Mouse (Mus musculus) frontal cortex, postnatal 25 days (tissue): ENCODE results near the gene Ccdc160.

ENCODE experiments used
- DNase-seq, 2 experiments: peaks; one replicate each; pipeline ENCODE4 v3.0.0; 2022; ENCODE audit warnings: low spot score in 2 of 2

The Ccdc160 gene

GRCm38 (mm10) chrX:52790980-52791593 is at the start of gene Ccdc160:
Gene Ccdc160 (plus strand): TSS chrX:52791200.
- peak; percentile 18 to 31 for DNase-seq

GRCm38 (mm10) chrX:52743781-52744180 is 47.2 kb upstream of the Ccdc160 start:
- DNase-seq: no peak

GRCm38 (mm10) chrX:52744201-52745051 is 46.6 kb upstream of the Ccdc160 start:
- DNase-seq: no peak

- no peak for DNase-seq
Observed at GRCm38 (mm10) chrX:52745462-52745861, 45.5 kb upstream of the Ccdc160 start.

- DNase-seq: no peak
Observed at GRCm38 (mm10) chrX:52745917-52746316, 45.1 kb upstream of the Ccdc160 start.

GRCm38 (mm10) chrX:52746849-52747248 is 44.2 kb upstream of the Ccdc160 start:
- DNase-seq: no peak

GRCm38 (mm10) chrX:52753491-52754085 is 37.4 kb upstream of the Ccdc160 start:
- no peak for DNase-seq

- no peak for DNase-seq
Observed at GRCm38 (mm10) chrX:52757164-52757563, 33.8 kb upstream of the Ccdc160 start.

- DNase-seq: no peak
Observed at GRCm38 (mm10) chrX:52759232-52759631, 31.8 kb upstream of the Ccdc160 start.

- no peak for DNase-seq
Observed at GRCm38 (mm10) chrX:52760191-52760945, 30.6 kb upstream of the Ccdc160 start.

GRCm38 (mm10) chrX:52762221-52762620 is 28.8 kb upstream of the Ccdc160 start:
- DNase-seq: no peak

- peak in 1 of 2 experiments; percentile 2 for DNase-seq
Observed at GRCm38 (mm10) chrX:52775973-52776372, 15.0 kb upstream of the Ccdc160 start.

- no peak for DNase-seq
Observed at GRCm38 (mm10) chrX:52777671-52778070, 13.3 kb upstream of the Ccdc160 start.

GRCm38 (mm10) chrX:52783898-52784297 is 7.1 kb upstream of the Ccdc160 start:
- no peak for DNase-seq

- DNase-seq: no peak
Observed at GRCm38 (mm10) chrX:52791944-52792719, 1.1 kb downstream of the Ccdc160 start.

- no peak for DNase-seq
Observed at GRCm38 (mm10) chrX:52792861-52793260, 1.9 kb downstream of the Ccdc160 start.

GRCm38 (mm10) chrX:52795816-52796215 is 4.8 kb downstream of the Ccdc160 start:
- DNase-seq: no peak

- no peak for DNase-seq
Observed at GRCm38 (mm10) chrX:52797031-52797625, 6.1 kb downstream of the Ccdc160 start.

GRCm38 (mm10) chrX:52798255-52798654 is 7.3 kb downstream of the Ccdc160 start:
- DNase-seq: no peak

GRCm38 (mm10) chrX:52799566-52799965 is 8.6 kb downstream of the Ccdc160 start:
- no peak for DNase-seq

GRCm38 (mm10) chrX:52819338-52819737 is 28.3 kb downstream of the Ccdc160 start:
- no peak for DNase-seq
